Mouse (Mus musculus) embryonic facial prominence, embryonic 13.5 days (tissue): Measurements from ENCODE around the gene Nxpe4. TPM values are rescaled to one million over a fixed set of nuclear protein-coding genes. Genes with fewer than 3 reads are reported as not detected.

Source experiments
- ATAC-seq: fragments of 200-750 bp; cut with Nextera tagmentation; 2 replicates; pipeline ENCODE4 v1.8.0; 2017; ENCODE audit warnings: low read depth; ENCODE audit not compliant: insufficient number of reproducible peaks, insufficient read depth, low FRiP score, low TSS enrichment
- H3K27ac ChIP-seq: fragments of 300-500 bp; sonication (generic); 2 replicates; pipeline ENCODE4 v1.5.1; 2015; ENCODE audit warnings: moderate library complexity, mild to moderate bottlenecking, inconsistent platforms
- H3K27me3 ChIP-seq: fragments of 300-500 bp; sonication (generic); 2 replicates; pipeline ENCODE4 v1.6.1; 2015; ENCODE audit warnings: mild to moderate bottlenecking, inconsistent platforms
- H3K36me3 ChIP-seq: fragments of 300-500 bp; sonication (generic); 2 replicates; pipeline ENCODE4 v1.6.1; 2015; ENCODE audit warnings: mild to moderate bottlenecking, inconsistent platforms
- H3K4me1 ChIP-seq: fragments of 300-500 bp; sonication (generic); 2 replicates; pipeline ENCODE4 v1.6.1; 2015; ENCODE audit warnings: inconsistent platforms
- H3K4me2 ChIP-seq: fragments of 300-500 bp; sonication (generic); 2 replicates; pipeline ENCODE4 v1.6.1; 2015; ENCODE audit warnings: moderate library complexity, mild to moderate bottlenecking, inconsistent platforms
- H3K4me3 ChIP-seq: fragments of 300-500 bp; sonication (generic); 2 replicates; pipeline ENCODE4 v1.5.1; 2015; ENCODE audit warnings: mild to moderate bottlenecking, inconsistent platforms
- H3K9ac ChIP-seq: fragments of 300-500 bp; sonication (generic); 2 replicates; pipeline ENCODE4 v1.6.1; 2015; ENCODE audit warnings: mild to moderate bottlenecking, inconsistent platforms
- H3K9me3 ChIP-seq: fragments of 300-500 bp; sonication (generic); 2 replicates; pipeline ENCODE4 v1.6.1; 2016; ENCODE audit warnings: inconsistent platforms
- WGBS: fragments of 180-500 bp; shearing (Covaris S2); methylation state at CpG from one replicate; pipeline ENCODE4 v1.1.7; 2015; ENCODE audit warnings: mixed read lengths; 5-methylcytosine and 5-hydroxymethylcytosine counted together
- polyA plus RNA-seq: library from polyadenylated mRNA; unstranded; fragments of >200 nt; fragmentation: Nextera tagmentation; extraction: Ambion mirVana; gene quantifications from 2 replicates; pipeline ENCODE4 v1.2.1, GENCODE M21; 2015

The Nxpe4 gene
- polyA plus RNA-seq, 1 experiment from 2014 or later, result 8.2 TPM

- no peak for ATAC-seq
- 69% methylated on average over 4 of the region's 4 CpGs for WGBS
- no peaks in the 10 kb centered on the region for H3K4me1 ChIP-seq
- H3K27me3 ChIP-seq, result no peaks in the 10 kb centered on the region
- no peak overlapping the region for H3K27ac ChIP-seq
- no peak overlapping the region for H3K4me3 ChIP-seq
- H3K9ac ChIP-seq, result no peak overlapping the region
- no peaks in the 10 kb centered on the region for H3K9me3 ChIP-seq
- no peaks in the 10 kb centered on the region for H3K36me3 ChIP-seq
- no peak overlapping the region for H3K4me2 ChIP-seq
Measured at GRCm38 (mm10) chr9:48338783-48339455, 177.1 kb downstream of the Nxpe4 start.

GRCm38 (mm10) chr9:48339563-48339962 lies 177.7 kb downstream of the Nxpe4 start:
- no peak overlapping the region for H3K4me2 ChIP-seq
- no peak overlapping the region for H3K9ac ChIP-seq
- WGBS, result 63% methylated on average over 5 of the region's 5 CpGs
- H3K27ac ChIP-seq, result no peak overlapping the region
- no peaks in the 10 kb centered on the region for H3K9me3 ChIP-seq
- no peak overlapping the region for H3K4me3 ChIP-seq
- ATAC-seq, result no peak
- no peaks in the 10 kb centered on the region for H3K4me1 ChIP-seq
- H3K27me3 ChIP-seq, result no peaks in the 10 kb centered on the region
- H3K36me3 ChIP-seq, result no peaks in the 10 kb centered on the region

- Histone ChIP-seq H3K9ac (no peak overlapping the region), H3K4me1 (no peaks in the 10 kb centered on the region), H3K4me2 (no peak overlapping the region), H3K36me3 (no peaks in the 10 kb centered on the region), H3K9me3 (no peaks in the 10 kb centered on the region), H3K4me3 (no peak overlapping the region), H3K27me3 (no peaks in the 10 kb centered on the region), H3K27ac (no peak overlapping the region)
- WGBS, result 79% methylated on average over 10 of the region's 10 CpGs
- no peak for ATAC-seq
Measured at GRCm38 (mm10) chr9:48340708-48341380, 179.0 kb downstream of the Nxpe4 start.

- WGBS, result 84% methylated on average over 9 of the region's 9 CpGs
- Histone ChIP-seq H3K4me1 (no peaks in the 10 kb centered on the region), H3K4me3 (no peak overlapping the region), H3K27ac (no peak overlapping the region), H3K9me3 (no peaks in the 10 kb centered on the region), H3K4me2 (no peak overlapping the region), H3K36me3 (no peaks in the 10 kb centered on the region), H3K27me3 (no peaks in the 10 kb centered on the region), H3K9ac (no peak overlapping the region)
- no peak for ATAC-seq
Measured at GRCm38 (mm10) chr9:48345456-48345855, 183.6 kb downstream of the Nxpe4 start.

GRCm38 (mm10) chr9:48345866-48346265 lies 184.0 kb downstream of the Nxpe4 start:
- no peak overlapping the region for H3K4me2 ChIP-seq
- H3K27me3 ChIP-seq, result no peaks in the 10 kb centered on the region
- H3K4me3 ChIP-seq, result no peak overlapping the region
- no peak overlapping the region for H3K9ac ChIP-seq
- no peak overlapping the region for H3K27ac ChIP-seq
- WGBS, result 90% methylated on average over 3 of the region's 3 CpGs
- no peaks in the 10 kb centered on the region for H3K9me3 ChIP-seq
- no peaks in the 10 kb centered on the region for H3K4me1 ChIP-seq
- ATAC-seq, result no peak
- H3K36me3 ChIP-seq, result no peaks in the 10 kb centered on the region

GRCm38 (mm10) chr9:48353148-48353698 lies 191.4 kb downstream of the Nxpe4 start, which contains the start of gene Nxpe2:
Gene Nxpe2, minus strand, starts transcription at chr9:48353454.
- H3K27me3 ChIP-seq, result no peaks in the 10 kb centered on the region
- no peak within 1 kb of the TSS for H3K27ac ChIP-seq
- no peak within 1 kb of the TSS for H3K9ac ChIP-seq
- no peak within 1 kb of the TSS for H3K4me3 ChIP-seq
- peaks cover 8% of the 10 kb centered on the region; the same call in 1 of the 2 replicates for H3K4me1 ChIP-seq
- no peak within 1 kb of the TSS for H3K4me2 ChIP-seq
- WGBS, result 48% methylated on average over 2 of the region's 2 CpGs
- no peaks in the 10 kb centered on the region for H3K36me3 ChIP-seq
- ATAC-seq, result no peak
- no peaks in the 10 kb centered on the region for H3K9me3 ChIP-seq

GRCm38 (mm10) chr9:48354122-48354521 lies 192.3 kb downstream of the Nxpe4 start:
- H3K27me3 ChIP-seq, result no peaks in the 10 kb centered on the region
- no peaks in the 10 kb centered on the region for H3K36me3 ChIP-seq
- no peaks in the 10 kb centered on the region for H3K9me3 ChIP-seq
- peaks cover 8% of the 10 kb centered on the region; the same call in 1 of the 2 replicates for H3K4me1 ChIP-seq
- H3K9ac ChIP-seq, result no peak overlapping the region
- no peak overlapping the region for H3K27ac ChIP-seq
- no peak overlapping the region for H3K4me3 ChIP-seq
- ATAC-seq, result no peak
- WGBS, result 35% methylated on average over 4 of the region's 4 CpGs
- no peak overlapping the region for H3K4me2 ChIP-seq

GRCm38 (mm10) chr9:48354793-48355192 lies 193.0 kb downstream of the Nxpe4 start:
- H3K9me3 ChIP-seq, result no peaks in the 10 kb centered on the region
- no peak overlapping the region for H3K4me3 ChIP-seq
- no peak overlapping the region for H3K27ac ChIP-seq
- H3K4me1 ChIP-seq, result peaks cover 8% of the 10 kb centered on the region; the same call in 1 of the 2 replicates
- WGBS, result 39% methylated on average over 3 of the region's 3 CpGs
- no peaks in the 10 kb centered on the region for H3K36me3 ChIP-seq
- H3K4me2 ChIP-seq, result no peak overlapping the region
- H3K27me3 ChIP-seq, result no peaks in the 10 kb centered on the region
- ATAC-seq, result no peak
- no peak overlapping the region for H3K9ac ChIP-seq

- no peaks in the 10 kb centered on the region for H3K27me3 ChIP-seq
- peaks cover 12% of the 10 kb centered on the region for H3K4me1 ChIP-seq
- no peaks in the 10 kb centered on the region for H3K9me3 ChIP-seq
- no peak overlapping the region for H3K4me2 ChIP-seq
- no peaks in the 10 kb centered on the region for H3K36me3 ChIP-seq
- H3K4me3 ChIP-seq, result no peak overlapping the region
- no peak overlapping the region for H3K27ac ChIP-seq
- no peak for ATAC-seq
- no peak overlapping the region for H3K9ac ChIP-seq
- 90% methylated on average over 3 of the region's 3 CpGs for WGBS
Measured at GRCm38 (mm10) chr9:48357097-48357496, 195.3 kb downstream of the Nxpe4 start.

GRCm38 (mm10) chr9:48360826-48361225 lies 199.0 kb downstream of the Nxpe4 start:
- Histone ChIP-seq H3K36me3 (no peaks in the 10 kb centered on the region), H3K27me3 (no peaks in the 10 kb centered on the region), H3K4me2 (no peak overlapping the region), H3K9ac (no peak overlapping the region), H3K4me3 (no peak overlapping the region), H3K4me1 (peaks cover 17% of the 10 kb centered on the region; the same call in 1 of the 2 replicates), H3K9me3 (no peaks in the 10 kb centered on the region), H3K27ac (no peak overlapping the region)
- no peak for ATAC-seq
- 74% methylated on average over 4 of the region's 4 CpGs for WGBS

- Histone ChIP-seq H3K9me3 (no peaks in the 10 kb centered on the region), H3K9ac (no peak overlapping the region), H3K27me3 (no peaks in the 10 kb centered on the region), H3K4me3 (no peak overlapping the region), H3K4me1 (peaks cover 17% of the 10 kb centered on the region; the same call in 1 of the 2 replicates), H3K36me3 (no peaks in the 10 kb centered on the region), H3K27ac (no peak overlapping the region), H3K4me2 (no peak overlapping the region)
- 46% methylated on average over 14 of the region's 14 CpGs for WGBS
- no peak for ATAC-seq
Measured at GRCm38 (mm10) chr9:48361815-48362631, 200.2 kb downstream of the Nxpe4 start.
